Mouse (Mus musculus) olfactory bulb, adult 2 months (tissue): ENCODE measurements around the gene Tuba4a. TPM values are rescaled to one million over a fixed set of nuclear protein-coding genes. Genes with fewer than 3 reads are reported as not detected.

Experiments used
- H3K27ac ChIP-seq: fragments of 200-500 bp; 2 replicates; pipeline ENCODE4 v1.5.1; 2012; ENCODE audit warnings: low read depth, low read length; ENCODE audit not compliant: insufficient read depth
- H3K4me1 ChIP-seq: fragments of 200-500 bp; 2 replicates; pipeline ENCODE4 v1.6.1; 2012; ENCODE audit warnings: low read length; ENCODE audit not compliant: control insufficient read depth, insufficient read depth
- H3K4me3 ChIP-seq: fragments of 200-500 bp; 2 replicates; pipeline ENCODE4 v1.5.1; 2012; ENCODE audit warnings: mild to moderate bottlenecking, low read depth, low read length, moderate library complexity; ENCODE audit not compliant: insufficient read depth
- CTCF ChIP-seq: fragments of 200-500 bp; IDR thresholded peaks from 2 replicates; pipeline ENCODE4 v1.5.1; 2012; ENCODE audit warnings: low read depth, mild to moderate bottlenecking, low read length, moderate library complexity; ENCODE audit not compliant: insufficient read depth
- POLR2A ChIP-seq: fragments of 200-500 bp; IDR thresholded peaks from 2 replicates; pipeline ENCODE4 v1.6.1; 2012; ENCODE audit warnings: mild to moderate bottlenecking, low read depth, low read length, moderate library complexity; ENCODE audit not compliant: insufficient read depth
- WGBS: fragments of 180-500 bp; shearing (Covaris S2); methylation state at CpG from one replicate; pipeline ENCODE4 v1.1.7; 2018; 5-methylcytosine and 5-hydroxymethylcytosine counted together
- polyA plus RNA-seq: library from polyadenylated mRNA; stranded (reverse); fragments of >200 nt; gene quantifications from 2 replicates; pipeline ENCODE4 v1.2.4, GENCODE M21; 2012; ENCODE audit warnings: low replicate concordance; ENCODE audit not compliant: missing spikeins, insufficient read depth, insufficient read length

Gene Tuba4a
- polyA plus RNA-seq, 1 experiment: not detected

DNA sequence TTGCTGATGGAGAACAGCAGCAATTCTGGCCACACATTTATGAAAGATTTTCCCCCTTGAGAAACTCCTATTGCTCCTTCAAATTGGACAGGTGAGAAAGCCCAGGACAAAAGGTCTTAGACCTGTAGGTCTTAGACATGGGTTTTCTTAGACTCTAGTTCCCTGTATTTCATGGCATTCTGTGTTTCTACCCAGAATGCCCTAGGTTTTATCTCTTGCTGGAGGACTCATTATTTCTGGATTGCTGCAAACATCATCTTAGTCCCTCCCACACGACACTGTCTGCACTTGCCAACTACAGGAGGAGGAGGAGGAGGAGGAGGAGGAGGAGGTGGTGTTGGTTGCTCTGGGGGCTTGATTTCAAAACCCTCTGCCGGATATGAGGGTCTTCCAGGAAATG, 6.5 kb upstream of the Tuba4a start:
- H3K4me3 ChIP-seq: no peak overlapping the region
- no peak overlapping the region for H3K27ac ChIP-seq
- TF ChIP-seq CTCF: no peak
- TF ChIP-seq POLR2A: no peak
- peaks cover 4% of the 10 kb centered on the region; the same call in 1 of the 2 replicates for H3K4me1 ChIP-seq
- WGBS: 69% methylated on average over 2 of the region's 2 CpGs

DNA sequence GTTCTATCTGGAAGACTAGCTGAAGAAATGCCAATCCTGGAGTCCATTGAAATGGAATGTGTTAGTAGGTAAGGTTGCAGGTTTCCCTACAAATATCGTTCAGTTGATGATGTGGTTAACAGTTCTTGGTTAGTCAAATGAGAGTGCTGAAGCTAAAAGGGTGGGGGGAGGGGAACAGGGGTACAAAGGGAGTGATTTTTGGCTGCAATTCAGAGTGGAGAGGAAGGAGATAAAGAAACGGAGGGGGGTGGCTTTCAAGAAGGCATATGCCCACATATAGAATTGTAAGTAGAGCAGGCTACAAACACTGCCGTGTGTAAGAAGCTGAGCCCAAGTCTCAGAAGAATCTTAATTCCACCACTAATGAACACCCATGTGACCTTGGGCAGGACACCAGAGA, 5.8 kb upstream of the Tuba4a start:
- Histone ChIP-seq H3K27ac (no peak overlapping the region), H3K4me1 (peaks cover 4% of the 10 kb centered on the region; the same call in 1 of the 2 replicates), H3K4me3 (no peak overlapping the region)
- TF ChIP-seq CTCF: no peak
- no peak for TF ChIP-seq POLR2A
- 40% methylated on average over 3 of the region's 3 CpGs for WGBS

DNA sequence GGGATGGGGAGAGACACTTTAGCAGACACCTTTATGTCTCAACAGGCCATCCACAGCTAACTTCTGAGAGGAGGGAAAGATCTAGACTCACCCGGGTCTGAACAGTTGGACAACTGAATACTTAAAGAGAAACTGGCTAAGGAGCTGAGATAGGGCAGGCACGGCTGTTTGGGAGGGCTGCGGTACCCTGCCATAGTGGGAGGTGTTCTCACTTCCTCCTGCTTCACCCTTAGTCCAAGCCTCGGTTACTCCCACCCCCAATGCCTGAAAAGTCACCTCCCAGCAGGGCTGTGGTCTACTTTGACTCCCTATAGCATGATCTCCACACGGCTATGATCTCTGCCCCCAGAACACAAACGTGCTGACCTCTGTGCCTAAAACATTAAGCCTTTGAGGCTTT, 3.9 kb upstream of the Tuba4a start:
- 70% methylated on average over 6 of the region's 6 CpGs for WGBS
- Histone ChIP-seq H3K4me1 (peaks cover 9% of the 10 kb centered on the region), H3K27ac (no peak overlapping the region)

DNA sequence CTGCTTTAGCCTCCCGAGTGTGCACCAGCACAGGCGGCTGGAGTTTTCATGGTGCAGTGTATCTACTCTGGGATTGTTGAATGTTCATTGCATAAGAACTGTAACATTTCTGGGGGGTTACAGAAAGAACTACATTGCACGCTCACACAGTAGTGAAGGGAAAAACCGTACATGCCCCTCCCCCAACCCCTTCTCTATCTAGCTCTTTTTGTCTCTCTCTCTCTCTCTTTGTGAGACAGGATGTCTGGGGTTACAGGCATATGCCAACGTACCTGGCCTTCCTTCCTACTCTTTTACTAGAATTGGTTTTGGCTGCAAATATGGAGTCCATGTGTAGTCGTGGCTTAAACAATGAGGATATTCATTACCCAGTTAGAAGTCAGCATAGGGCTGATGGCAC, 3.3 kb upstream of the Tuba4a start:
- Histone ChIP-seq H3K4me3 (no peak overlapping the region), H3K27ac (no peak overlapping the region), H3K4me1 (peaks cover 14% of the 10 kb centered on the region)
- 81% methylated on average over 6 of the region's 6 CpGs for WGBS
- TF ChIP-seq CTCF: no peak
- TF ChIP-seq POLR2A: no peak

More for the DNA sequence above, 3.9 kb upstream of the Tuba4a start:
- no peak overlapping the region for H3K4me3 ChIP-seq
- TF ChIP-seq CTCF: no peak
- no peak for TF ChIP-seq POLR2A

DNA sequence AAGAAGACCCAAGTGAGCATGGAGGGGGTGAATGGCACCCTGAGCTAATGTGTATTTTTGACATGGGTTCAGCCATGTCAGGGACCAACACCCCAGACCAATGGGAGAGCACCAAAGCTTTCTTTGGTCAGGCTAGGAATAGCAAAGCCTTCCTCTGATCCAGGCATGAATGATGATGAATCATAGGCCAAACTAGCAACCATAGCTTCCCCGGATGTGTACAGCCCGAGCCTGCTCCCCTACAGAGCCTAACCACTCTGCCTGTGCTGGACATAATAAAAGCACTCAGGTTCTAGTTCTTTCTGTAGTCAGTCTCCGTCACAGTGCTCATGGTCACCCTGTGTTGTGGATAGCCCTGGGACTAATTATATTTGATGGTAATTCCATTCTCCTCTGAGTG, 1.9 kb upstream of the Tuba4a start:
- no peak overlapping the region for H3K4me3 ChIP-seq
- H3K4me1 ChIP-seq: peaks cover 18% of the 10 kb centered on the region
- no peak overlapping the region for H3K27ac ChIP-seq
- TF ChIP-seq POLR2A: no peak
- no peak for TF ChIP-seq CTCF
- 71% methylated on average over 3 of the region's 3 CpGs for WGBS

DNA sequence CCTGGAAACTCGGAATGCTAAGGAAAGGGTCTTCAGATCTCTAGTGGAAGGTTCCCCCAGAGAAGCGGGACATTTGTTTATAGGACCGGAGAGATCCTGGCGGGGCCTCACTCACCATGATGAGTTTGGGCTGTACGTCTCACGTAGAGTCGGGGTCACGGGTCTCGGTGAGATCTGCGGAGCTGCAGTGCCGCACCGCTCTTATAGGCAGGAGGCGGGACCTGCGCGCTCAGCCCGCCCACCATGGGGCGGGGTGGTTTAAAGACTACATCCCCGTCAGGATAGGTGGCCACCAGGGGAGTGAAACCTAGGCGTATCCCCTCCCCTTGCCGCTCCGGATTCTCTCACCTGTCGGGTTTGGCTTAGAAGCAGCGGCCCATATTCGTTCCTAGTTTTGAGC, 587 bp downstream of the Tuba4a start:
- peak overlapping the region; percentile 65 for H3K4me3 ChIP-seq
- H3K4me1 ChIP-seq: peaks cover 28% of the 10 kb centered on the region
- H3K27ac ChIP-seq: peak overlapping the region; percentile 31; the same call in 1 of the 2 replicates
- under 1% methylated on average over 24 of the region's 24 CpGs for WGBS
- TF ChIP-seq CTCF (peak; percentile 53; the same call in 1 of the 2 replicates), POLR2A (peak; percentile 96)

DNA sequence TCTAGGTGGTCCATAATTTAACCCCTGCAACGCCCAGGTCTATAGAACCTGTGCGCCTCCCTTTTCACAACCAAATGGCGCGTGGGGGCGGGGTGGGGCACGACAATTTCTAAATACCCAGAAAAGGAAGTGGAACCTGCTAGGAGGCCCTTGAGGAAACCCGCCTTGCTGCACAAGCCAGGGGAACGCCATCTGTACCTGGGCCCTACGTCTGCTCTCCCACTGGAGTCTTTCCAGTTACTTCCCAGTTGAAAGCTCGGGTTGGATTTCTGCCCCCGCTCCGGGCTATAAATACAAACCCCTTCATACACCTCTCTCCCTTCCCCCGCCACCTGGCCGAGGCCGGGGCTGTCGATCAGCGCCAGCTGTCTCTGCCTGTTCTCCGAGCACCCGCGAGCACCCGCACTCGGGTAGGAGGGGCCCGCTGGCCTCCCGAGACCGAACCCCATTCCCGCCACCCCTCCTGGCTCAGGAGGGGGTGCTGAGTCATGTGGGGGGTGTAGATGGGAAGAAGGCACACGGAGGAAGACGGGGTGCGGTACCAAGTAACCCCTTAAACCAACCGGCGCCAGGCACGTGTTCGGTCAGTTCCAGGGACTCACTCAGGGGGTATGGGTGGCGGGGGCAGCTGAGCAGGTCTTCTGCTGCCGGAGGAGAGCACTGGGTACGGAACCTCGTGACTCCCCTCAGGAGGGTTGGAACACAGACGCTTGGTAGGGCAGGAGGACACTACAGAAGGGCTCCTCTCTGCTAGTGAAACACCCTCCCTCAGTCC, 1.3 kb downstream of the Tuba4a start:
- H3K4me1 ChIP-seq: peaks cover 28% of the 10 kb centered on the region
- peak overlapping the region; percentile 31; the same call in 1 of the 2 replicates for H3K27ac ChIP-seq
- WGBS: 2% methylated on average over 38 of the region's 38 CpGs
- no peak for TF ChIP-seq CTCF
- TF ChIP-seq POLR2A: 0 out of 2 replicates have a peak, but pooled peaks have one; percentile 18
- peak overlapping the region; percentile 65 for H3K4me3 ChIP-seq

DNA sequence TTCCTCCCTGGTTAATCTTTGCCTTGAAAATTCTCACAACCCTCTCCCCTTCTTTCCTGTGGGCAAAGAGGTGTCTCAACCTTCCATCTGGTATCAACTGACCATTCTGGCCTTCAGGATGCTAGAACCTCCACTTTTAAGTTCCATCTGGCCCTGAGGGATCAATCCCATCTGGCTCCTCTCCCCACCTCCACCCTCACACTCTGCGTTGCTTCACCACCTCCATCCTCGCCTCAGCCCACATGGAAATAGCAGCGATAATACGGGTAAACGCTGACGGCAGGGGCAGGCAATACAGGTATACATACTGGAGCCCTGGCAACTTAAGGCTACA, 1.8 kb downstream of the Tuba4a start:
- peak overlapping the region; percentile 65 for H3K4me3 ChIP-seq
- TF ChIP-seq POLR2A (no peak), CTCF (no peak)
- WGBS: 1% methylated on average over 6 of the region's 6 CpGs
- H3K27ac ChIP-seq: 0 out of 2 replicates have a peak overlapping the region, but pooled peaks have one; percentile 21
- H3K4me1 ChIP-seq: peaks cover 31% of the 10 kb centered on the region

DNA sequence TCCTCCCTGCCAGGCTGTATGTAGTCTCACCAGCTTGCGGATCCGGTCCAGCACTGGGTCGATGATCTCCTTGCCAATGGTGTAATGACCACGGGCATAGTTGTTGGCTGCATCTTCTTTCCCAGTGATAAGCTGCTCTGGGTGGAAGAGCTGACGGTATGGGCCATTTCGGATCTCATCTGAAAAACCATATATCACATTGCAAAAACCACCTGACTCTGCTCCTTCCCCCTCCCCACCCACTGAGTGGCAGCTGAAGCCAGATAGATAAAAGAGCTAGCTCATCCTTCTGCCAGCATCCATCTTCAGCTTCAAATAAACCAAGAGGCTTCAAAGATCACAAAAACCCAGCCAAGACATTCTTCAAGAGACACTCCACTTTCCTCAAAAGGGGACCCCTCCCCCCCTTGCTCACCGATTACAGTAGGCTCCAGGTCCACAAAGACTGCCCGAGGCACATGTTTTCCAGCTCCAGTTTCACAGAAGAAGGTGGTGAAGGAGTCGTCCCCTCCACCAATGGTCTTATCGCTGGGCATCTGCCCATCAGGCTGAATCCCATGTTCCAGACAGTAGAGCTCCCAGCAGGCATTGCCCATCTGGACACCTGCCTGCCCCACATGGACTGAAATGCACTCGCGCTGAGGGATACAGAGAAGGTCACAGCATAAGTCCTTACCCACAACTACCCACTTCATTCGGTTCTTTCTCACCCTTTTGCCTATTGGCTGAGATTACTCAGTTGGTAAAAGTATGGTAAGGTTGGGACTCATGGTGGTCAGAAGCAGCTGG, 2.7 kb downstream of the Tuba4a start:
- 73% methylated on average over 13 of the region's 13 CpGs for WGBS
- Histone ChIP-seq H3K4me3 (no peak overlapping the region), H3K27ac (0 out of 2 replicates have a peak overlapping the region, but pooled peaks have one; percentile 21), H3K4me1 (peaks cover 36% of the 10 kb centered on the region)
- TF ChIP-seq POLR2A (no peak), CTCF (no peak)
